Mouse (Mus musculus): ENCODE results near the gene Tcaf2. TPM values are rescaled to one million over a fixed set of nuclear protein-coding genes. Genes with fewer than 3 reads are reported as not detected.

The Tcaf2 gene
- 2.9 and 3.8 TPM in 2 replicates for polyA plus RNA-seq (2012; rRNA removed)

DNA sequence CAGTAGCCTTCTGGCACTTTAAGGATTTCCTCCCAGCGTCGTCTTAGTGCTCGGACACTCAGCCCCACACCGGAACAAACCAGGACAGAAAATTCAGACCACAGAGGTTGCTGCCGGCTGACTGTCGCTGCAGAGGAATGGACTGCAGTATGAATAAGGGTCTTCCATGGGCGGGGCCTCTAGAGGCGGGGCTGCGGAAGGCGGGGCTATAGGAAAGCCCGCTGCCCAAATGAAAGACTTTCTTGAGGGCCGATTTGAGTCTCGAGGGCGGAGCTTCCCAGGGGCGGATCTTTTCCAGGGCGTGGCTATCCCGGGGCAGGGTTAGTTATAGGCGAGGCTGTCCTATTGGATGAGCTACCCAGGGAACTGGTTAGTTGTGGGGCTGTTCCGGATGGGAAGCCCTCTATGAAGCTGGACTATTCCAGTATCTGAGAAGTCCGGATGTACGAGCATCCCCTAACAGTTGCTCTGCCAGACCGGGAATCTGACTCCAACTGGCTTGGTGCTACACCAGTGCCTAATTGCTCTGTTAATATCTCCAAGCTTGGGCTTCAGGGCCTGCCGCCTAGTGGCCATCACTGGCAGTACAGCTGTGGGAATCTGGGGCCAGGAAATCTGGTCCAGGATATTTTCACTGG is at the start of gene Tcaf2:
Gene Tcaf2 (minus strand): TSS at position 343 of the 638 bp plus-strand sequence.

DNA sequence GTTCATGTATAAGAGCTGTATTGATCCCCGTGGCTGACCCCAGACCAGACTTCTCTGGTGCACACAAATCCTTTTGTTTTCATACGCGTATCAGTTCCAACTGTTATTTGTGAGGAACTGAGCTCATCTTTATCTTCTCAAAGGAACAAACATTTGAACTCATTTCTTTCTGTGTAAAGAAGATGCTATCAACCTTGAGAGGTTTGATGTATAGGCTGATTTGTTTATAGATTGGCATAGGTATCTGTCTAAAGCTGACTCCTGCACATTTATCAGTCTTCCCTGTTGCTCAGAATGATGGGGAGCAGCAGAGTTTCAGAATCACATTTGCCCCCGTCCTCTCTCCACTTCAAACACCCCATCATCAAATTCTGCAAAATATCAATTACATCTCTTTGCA is 47.5 kb downstream of the Tcaf2 start, which contains the start of gene Tcaf3:
Gene Tcaf3 (minus strand): TSS at position 101 of the 400 bp plus-strand sequence.

Other genes with a start within 250 kb of the Tcaf2 start
- 0.14 TPM in 1 of 2 replicates, not detected in the other for gene Tas2r143, start 245.0 kb downstream of the Tcaf2 start, polyA plus RNA-seq (2012; rRNA removed)
- gene Tas2r135, start 239.8 kb downstream of the Tcaf2 start, polyA plus RNA-seq (2012; rRNA removed), result 0.09 TPM in 1 of 2 replicates, not detected in the other
- gene Tas2r126, start 210.7 kb downstream of the Tcaf2 start, polyA plus RNA-seq (2012; rRNA removed), result not detected in 2 replicates
- gene Olfr458, start 180.1 kb downstream of the Tcaf2 start, polyA plus RNA-seq (2012; rRNA removed), result not detected in 2 replicates
- gene Olfr457, start 168.9 kb downstream of the Tcaf2 start, polyA plus RNA-seq (2012; rRNA removed), result not detected in 2 replicates
- not detected in 2 replicates for gene Olfr456, start 158.0 kb downstream of the Tcaf2 start, polyA plus RNA-seq (2012; rRNA removed)
- not detected in 2 replicates for gene Olfr455, start 97.7 kb downstream of the Tcaf2 start, polyA plus RNA-seq (2012; rRNA removed)
- not detected in 2 replicates for gene Tcaf3, start 47.6 kb downstream of the Tcaf2 start, polyA plus RNA-seq (2012; rRNA removed)
- gene Tcaf1, start 64.8 kb upstream of the Tcaf2 start, polyA plus RNA-seq (2012; rRNA removed), result 85.2 and 88.9 TPM in 2 replicates
- gene Olfr453, start 94.1 kb upstream of the Tcaf2 start, polyA plus RNA-seq (2012; rRNA removed), result not detected in 2 replicates
- gene Olfr38, start 111.2 kb upstream of the Tcaf2 start, polyA plus RNA-seq (2012; rRNA removed), result not detected in 2 replicates
- not detected in 2 replicates for gene Olfr452, start 139.8 kb upstream of the Tcaf2 start, polyA plus RNA-seq (2012; rRNA removed)
- not detected in 2 replicates for gene Olfr450, start 166.7 kb upstream of the Tcaf2 start, polyA plus RNA-seq (2012; rRNA removed)
- gene Olfr449, start 189.1 kb upstream of the Tcaf2 start, polyA plus RNA-seq (2012; rRNA removed), result not detected in 2 replicates
- not detected in 2 replicates for gene Olfr448, start 245.2 kb upstream of the Tcaf2 start, polyA plus RNA-seq (2012; rRNA removed)

All from central nervous system, embryonic 11.5 days (tissue).